Mouse (Mus musculus) embryo, embryonic 9.5 days (tissue): ENCODE measurements around the gene Gtdc1.
"Not testable (repeated sequence)": the region's sequence is repeated elsewhere in the genome, so short reads cannot be mapped to it uniquely, and the experiment has no call there.

ENCODE experiments used
- DNase-seq: peaks from one replicate; pipeline ENCODE4 v3.0.0-alpha.2; 2017; ENCODE audit errors: extremely low spot score

Gtdc1 gene

GRCm38 (mm10) chr2:44780961-44781360, 146.5 kb downstream of the Gtdc1 start:
- no peak for DNase-seq

- no peak for DNase-seq
Observed at GRCm38 (mm10) chr2:44763898-44764297, 163.6 kb downstream of the Gtdc1 start.

GRCm38 (mm10) chr2:44736618-44737017, 190.8 kb downstream of the Gtdc1 start:
- no peak for DNase-seq

GRCm38 (mm10) chr2:44721461-44721860, 206.0 kb downstream of the Gtdc1 start:
- DNase-seq = no peak

- DNase-seq = no peak
Observed at GRCm38 (mm10) chr2:44705883-44706615, 221.4 kb downstream of the Gtdc1 start.

GRCm38 (mm10) chr2:44700276-44700675, 227.2 kb downstream of the Gtdc1 start:
- DNase-seq = no peak

GRCm38 (mm10) chr2:44696441-44696840, 231.0 kb downstream of the Gtdc1 start:
- no peak for DNase-seq

GRCm38 (mm10) chr2:44693898-44694297, 233.6 kb downstream of the Gtdc1 start:
- no peak for DNase-seq

GRCm38 (mm10) chr2:44664049-44664448, 263.4 kb downstream of the Gtdc1 start:
- no peak for DNase-seq

GRCm38 (mm10) chr2:44659870-44660269, 267.6 kb downstream of the Gtdc1 start:
- no peak for DNase-seq

- no peak for DNase-seq
Observed at GRCm38 (mm10) chr2:44659011-44659410, 268.4 kb downstream of the Gtdc1 start.

- DNase-seq = no peak
Observed at GRCm38 (mm10) chr2:44648537-44648936, 278.9 kb downstream of the Gtdc1 start.

GRCm38 (mm10) chr2:44646398-44646797, 281.1 kb downstream of the Gtdc1 start:
- DNase-seq = no peak

- DNase-seq = no peak
Observed at GRCm38 (mm10) chr2:44639370-44639769, 288.1 kb downstream of the Gtdc1 start.

- no peak for DNase-seq
Observed at GRCm38 (mm10) chr2:44638157-44638556, 289.3 kb downstream of the Gtdc1 start.

- no peak for DNase-seq
Observed at GRCm38 (mm10) chr2:44633971-44634370, 293.5 kb downstream of the Gtdc1 start.

GRCm38 (mm10) chr2:44633064-44633463, 294.4 kb downstream of the Gtdc1 start:
- DNase-seq = no peak

GRCm38 (mm10) chr2:44632584-44632983, 294.9 kb downstream of the Gtdc1 start:
- peak; percentile 9 for DNase-seq

GRCm38 (mm10) chr2:44631064-44631463, 296.4 kb downstream of the Gtdc1 start:
- DNase-seq = no peak

GRCm38 (mm10) chr2:44628778-44629177, 298.7 kb downstream of the Gtdc1 start:
- DNase-seq = no peak

GRCm38 (mm10) chr2:44625154-44625553, 302.3 kb downstream of the Gtdc1 start:
- no peak for DNase-seq

GRCm38 (mm10) chr2:44622471-44622870, 305.0 kb downstream of the Gtdc1 start:
- no peak for DNase-seq

- not testable (repeated sequence) for DNase-seq
Observed at GRCm38 (mm10) chr2:44599653-44600052, 327.8 kb downstream of the Gtdc1 start.

- no peak for DNase-seq
Observed at GRCm38 (mm10) chr2:44594276-44594675, 333.2 kb downstream of the Gtdc1 start.
